Mouse (Mus musculus) stomach, adult 2 months (tissue): ENCODE data around the gene Gm20795. TPM values are rescaled to one million over a fixed set of nuclear protein-coding genes. Genes with fewer than 3 reads are reported as not detected.

ENCODE experiments used
- polyA plus RNA-seq: library from polyadenylated mRNA; depleted of rRNA; stranded (reverse); fragments of >200 nt; gene quantifications from 2 replicates; pipeline ENCODE4 v1.2.3, GENCODE M21; 2012; rRNA removed

Gene Gm20795
- not detected in 2 replicates for polyA plus RNA-seq

GRCm38 (mm10) chrY:40804614-40805013 lies at the start of gene Gm20795:
TSS of gene Gm20795 (plus strand) at chrY:40804914.

DNA sequence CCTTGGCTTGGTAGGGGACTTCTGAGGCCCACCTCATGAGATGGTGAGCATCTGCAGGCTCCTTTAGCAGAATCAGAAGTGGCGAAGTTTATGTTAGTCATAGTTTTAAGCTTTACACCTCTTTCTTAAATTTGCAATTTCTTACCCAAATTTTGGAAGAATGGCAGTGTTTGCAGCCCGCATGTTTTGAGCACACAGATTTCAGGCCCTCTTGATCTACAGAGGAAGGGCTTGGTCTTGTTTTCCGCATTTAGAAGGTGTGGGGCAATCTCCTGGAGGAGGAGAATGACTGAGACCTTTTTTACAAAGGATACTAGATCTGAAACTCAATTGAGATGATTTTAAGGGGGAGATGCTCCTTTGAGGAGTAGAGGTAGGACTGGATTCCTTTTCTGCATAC lies 29.0 kb upstream of the Gm20795 start, which contains the start of gene Gm21797:
Gm21797 (minus strand) TSS at position 101 of the 400 bp plus-strand sequence.

Other genes with a start within 250 kb of the Gm20795 start
- gene Gm21852, start 152.9 kb upstream of the Gm20795 start, polyA plus RNA-seq, result not detected in 2 replicates
- gene Gm21797, start 29.1 kb upstream of the Gm20795 start, polyA plus RNA-seq, result not detected in 2 replicates